Mouse (Mus musculus) small intestine, adult 2 months (tissue): ENCODE results near the gene Hspa1a.

Experiments used
- CTCF ChIP-seq: fragments of 200-500 bp; IDR thresholded peaks from 2 replicates; pipeline ENCODE4 v1.5.1; 2012; ENCODE audit warnings: low read depth, mild to moderate bottlenecking, control low read depth, inconsistent platforms, low read length, moderate library complexity, mixed read lengths; ENCODE audit not compliant: insufficient replicate concordance, insufficient read length; ENCODE audit errors: extremely low read depth
- POLR2A ChIP-seq: fragments of 200-500 bp; IDR thresholded peaks from 2 replicates; pipeline ENCODE4 v1.6.1; 2012; ENCODE audit warnings: low read depth, mild to moderate bottlenecking, control low read depth, inconsistent platforms, low read length, moderate library complexity

DNA sequence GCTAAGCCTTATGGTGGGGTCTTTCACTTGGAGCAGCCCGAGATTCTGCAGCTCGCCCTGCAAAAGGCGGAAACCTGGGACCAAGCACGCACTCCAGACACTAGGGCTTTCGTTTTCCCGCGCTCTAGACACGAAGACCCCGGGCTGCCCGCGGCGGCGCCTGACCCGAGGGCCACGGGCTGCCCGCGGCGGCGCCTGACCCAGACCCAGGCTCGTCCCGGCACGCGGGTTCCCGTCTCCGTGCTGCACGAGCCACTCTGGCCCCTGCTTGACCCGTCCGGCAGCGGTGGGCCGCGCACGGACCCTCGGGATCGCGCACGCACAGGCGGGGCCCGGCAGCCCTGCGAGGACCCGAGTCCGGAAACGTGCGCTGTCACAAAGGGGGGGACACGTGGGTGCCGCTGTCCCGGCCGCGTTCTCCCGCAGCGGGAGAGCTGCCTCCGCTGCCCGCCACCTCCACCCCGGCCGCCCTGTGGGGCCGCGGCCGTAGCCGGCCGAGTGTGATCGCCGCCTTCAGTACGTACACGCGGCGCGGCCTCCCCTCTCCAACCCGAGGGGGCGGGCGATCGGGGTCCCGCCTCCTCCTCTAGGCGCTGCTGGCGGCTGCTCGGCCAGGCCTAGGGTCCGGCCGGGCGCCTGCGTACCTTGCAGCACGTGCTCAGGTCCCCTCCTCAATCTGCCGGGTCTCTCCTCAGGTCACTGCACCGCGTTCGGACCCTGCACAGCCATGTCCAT is 28.9 kb upstream of the Hspa1a start, which contains the start of gene Vars:
- TF ChIP-seq CTCF (no peak), POLR2A (peak; percentile 18; the same call in 1 of the 2 replicates)
